In the genomic region with DNA sequence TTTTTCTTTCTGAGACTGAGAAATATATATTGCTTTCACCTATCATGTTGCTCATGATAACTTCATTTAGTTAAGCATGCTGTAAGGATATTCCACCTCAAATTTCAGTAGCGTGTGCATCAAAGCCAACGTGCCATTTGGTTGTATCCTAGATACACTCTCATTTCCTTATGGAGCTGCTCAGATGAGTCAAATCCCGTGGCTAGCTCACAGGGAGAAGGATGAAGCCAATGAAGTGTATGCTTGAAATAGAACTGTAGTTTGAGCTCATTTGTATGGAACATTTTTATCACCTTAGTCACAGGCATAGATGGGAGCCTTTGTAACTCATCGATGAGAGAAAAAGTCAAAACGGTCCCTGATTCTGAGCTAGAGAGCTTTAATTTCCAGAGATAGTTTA, we compare ENCODE assay signal across 13 mouse cellular contexts.
"Had no signal": no experiment of that assay in that cellular context is flagged by ENCODE, and none has a peak within 500 bp of the region (broad histone marks: within the 10 kb centered on the region; RNA-seq: fewer than 3 reads in every experiment).

No protein-coding gene starts in this region.

- H3K4me3 ChIP-seq: limb, embryonic 13.5 days; midbrain, embryonic 13.5 days; neural tube, embryonic 12.5 days; stomach, embryonic 15.5 days had no signal

- H3K27me3 ChIP-seq: limb, embryonic 13.5 days; midbrain, embryonic 13.5 days; neural tube, embryonic 12.5 days; stomach, embryonic 15.5 days had no signal

- H3K4me2 ChIP-seq: limb, embryonic 13.5 days; midbrain, embryonic 13.5 days; neural tube, embryonic 12.5 days; stomach, embryonic 15.5 days had no signal

- H3K9me3 ChIP-seq: limb, embryonic 13.5 days; midbrain, embryonic 13.5 days; neural tube, embryonic 12.5 days; stomach, embryonic 15.5 days had no signal

- H3K27ac ChIP-seq: kidney, postnatal 0 days; limb, embryonic 13.5 days; liver, embryonic 14.5 days; midbrain, embryonic 13.5 days; neural tube, embryonic 12.5 days; stomach, embryonic 15.5 days had no signal

- ATAC-seq: midbrain, embryonic 13.5 days had no signal

- H3K4me1 ChIP-seq: neural tube, embryonic 12.5 days had no signal

- DNase-seq: kidney, adult 11 months; kidney, adult 9 months; kidney, postnatal 36 days; layer of hippocampus, postnatal 36 days; lung, adult 18-20 months; lung, postnatal 36 days; thymus, postnatal 14 days had no signal

- H3K9ac ChIP-seq: limb, embryonic 13.5 days; liver, embryonic 14.5 days; midbrain, embryonic 13.5 days; neural tube, embryonic 12.5 days; stomach, embryonic 15.5 days had no signal
